Mouse (Mus musculus): Measurements from ENCODE around the gene Rlbp1. TPM values are rescaled to one million over a fixed set of nuclear protein-coding genes. Genes with fewer than 3 reads are reported as not detected.

Rlbp1 gene
- polyA plus RNA-seq, 1 experiment from 2014 or later: 2.1 TPM

- WGBS: 93% methylated on average over 7 of the region's 7 CpGs
Observed at GRCm38 (mm10) chr7:79393924-79394323, 7.1 kb upstream of the Rlbp1 start.

GRCm38 (mm10) chr7:79392860-79393513, 6.1 kb upstream of the Rlbp1 start:
- Histone ChIP-seq H3K36me3 (no peaks in the 10 kb centered on the region), H3K27me3 (no peaks in the 10 kb centered on the region), H3K4me3 (peak overlapping the region; percentile 57), H3K27ac (no peak overlapping the region), H3K4me1 (peaks cover 21% of the 10 kb centered on the region), H3K9ac (0 out of 2 replicates have a peak overlapping the region, but pooled peaks have one; percentile 35), H3K4me2 (replicated peaks) (peak overlapping the region; percentile 96), H3K9me3 (no peaks in the 10 kb centered on the region)
- WGBS: 59% methylated on average over 9 of the region's 9 CpGs
- no peak for ATAC-seq (ENCODE audit: low FRiP score, low read depth)

More at GRCm38 (mm10) chr7:79393924-79394323, 7.1 kb upstream of the Rlbp1 start:
- no peak for ATAC-seq (ENCODE audit: low FRiP score, low read depth)
- Histone ChIP-seq H3K36me3 (no peaks in the 10 kb centered on the region), H3K9me3 (no peaks in the 10 kb centered on the region), H3K4me1 (peaks cover 12% of the 10 kb centered on the region), H3K4me2 (replicated peaks) (no peak overlapping the region), H3K4me3 (no peak overlapping the region), H3K9ac (no peak overlapping the region), H3K27me3 (no peaks in the 10 kb centered on the region), H3K27ac (no peak overlapping the region)

- H3K9me3 ChIP-seq: no peaks in the 10 kb centered on the region
- H3K4me2 ChIP-seq (replicated peaks): peak within 1 kb of the TSS; percentile 96
- peak within 1 kb of the TSS; percentile 85 for H3K27ac ChIP-seq
- H3K27me3 ChIP-seq: no peaks in the 10 kb centered on the region
- H3K4me3 ChIP-seq: peak within 1 kb of the TSS; percentile 57
- peaks cover 18% of the 10 kb centered on the region for H3K4me1 ChIP-seq
- peak; percentile 92 for ATAC-seq (ENCODE audit: low FRiP score, low read depth)
- under 1% methylated on average over 44 of the region's 44 CpGs for WGBS
- peak within 1 kb of the TSS; percentile 72 for H3K9ac ChIP-seq
- no peaks in the 10 kb centered on the region for H3K36me3 ChIP-seq
Observed at GRCm38 (mm10) chr7:79391883-79392649, 5.2 kb upstream of the Rlbp1 start, which contains the start of gene Fanci. TSS of gene Fanci (plus strand) at chr7:79391929.

- no peaks in the 10 kb centered on the region for H3K27me3 ChIP-seq
- WGBS: 2% methylated on average over 3 of the region's 3 CpGs
- H3K36me3 ChIP-seq: no peaks in the 10 kb centered on the region
- peak overlapping the region; percentile 57 for H3K4me3 ChIP-seq
- H3K4me2 ChIP-seq (replicated peaks): peak overlapping the region; percentile 96
- peak overlapping the region; percentile 85 for H3K27ac ChIP-seq
- H3K9me3 ChIP-seq: no peaks in the 10 kb centered on the region
- ATAC-seq (ENCODE audit: low FRiP score, low read depth): peak; percentile 12; the same call in 1 of the 2 replicates
- peak overlapping the region; percentile 72 for H3K9ac ChIP-seq
- peaks cover 18% of the 10 kb centered on the region for H3K4me1 ChIP-seq
Observed at GRCm38 (mm10) chr7:79391471-79391870, 4.6 kb upstream of the Rlbp1 start.

GRCm38 (mm10) chr7:79390141-79390708, 3.4 kb upstream of the Rlbp1 start:
- H3K36me3 ChIP-seq: no peaks in the 10 kb centered on the region
- H3K9ac ChIP-seq: no peak overlapping the region
- 63% methylated on average over 5 of the region's 5 CpGs for WGBS
- H3K4me1 ChIP-seq: peaks cover 18% of the 10 kb centered on the region
- H3K4me3 ChIP-seq: no peak overlapping the region
- H3K9me3 ChIP-seq: no peaks in the 10 kb centered on the region
- no peak for ATAC-seq (ENCODE audit: low FRiP score, low read depth)
- H3K4me2 ChIP-seq (replicated peaks): no peak overlapping the region
- H3K27me3 ChIP-seq: no peaks in the 10 kb centered on the region
- H3K27ac ChIP-seq: no peak overlapping the region

GRCm38 (mm10) chr7:79388671-79389206, 1.9 kb upstream of the Rlbp1 start:
- peaks cover 18% of the 10 kb centered on the region for H3K4me1 ChIP-seq
- H3K27ac ChIP-seq: peak overlapping the region; percentile 52; the same call in 1 of the 2 replicates
- 72% methylated on average over 7 of the region's 7 CpGs for WGBS
- H3K27me3 ChIP-seq: no peaks in the 10 kb centered on the region
- ATAC-seq (ENCODE audit: low FRiP score, low read depth): 0 out of 2 replicates have a peak, but pooled peaks have one; percentile 29
- H3K4me3 ChIP-seq: no peak overlapping the region
- no peaks in the 10 kb centered on the region for H3K36me3 ChIP-seq
- no peak overlapping the region for H3K9ac ChIP-seq
- H3K4me2 ChIP-seq (replicated peaks): no peak overlapping the region
- H3K9me3 ChIP-seq: no peaks in the 10 kb centered on the region

GRCm38 (mm10) chr7:79387991-79388390, 1.1 kb upstream of the Rlbp1 start:
- Histone ChIP-seq H3K4me1 (peaks cover 15% of the 10 kb centered on the region), H3K27me3 (no peaks in the 10 kb centered on the region), H3K9me3 (no peaks in the 10 kb centered on the region), H3K9ac (no peak overlapping the region), H3K36me3 (no peaks in the 10 kb centered on the region), H3K27ac (peak overlapping the region; percentile 52; the same call in 1 of the 2 replicates), H3K4me2 (replicated peaks) (no peak overlapping the region; the same call in 1 of the 2 replicates), H3K4me3 (no peak overlapping the region)
- no peak for ATAC-seq (ENCODE audit: low FRiP score, low read depth)
- 41% methylated on average over 7 of the region's 7 CpGs for WGBS

GRCm38 (mm10) chr7:79387140-79387539, 292 bp upstream of the Rlbp1 start:
- H3K36me3 ChIP-seq: no peaks in the 10 kb centered on the region
- H3K9me3 ChIP-seq: no peaks in the 10 kb centered on the region
- no peaks in the 10 kb centered on the region for H3K27me3 ChIP-seq
- no peak overlapping the region for H3K4me2 ChIP-seq (replicated peaks)
- H3K4me1 ChIP-seq: peaks cover 10% of the 10 kb centered on the region
- H3K27ac ChIP-seq: peak overlapping the region; percentile 44; the same call in 1 of the 2 replicates
- no peak for ATAC-seq (ENCODE audit: low FRiP score, low read depth)
- 71% methylated on average over 8 of the region's 8 CpGs for WGBS
- no peak overlapping the region for H3K4me3 ChIP-seq
- H3K9ac ChIP-seq: peak overlapping the region; percentile 15; the same call in 1 of the 2 replicates

- Histone ChIP-seq H3K9me3 (no peaks in the 10 kb centered on the region), H3K36me3 (no peaks in the 10 kb centered on the region), H3K4me3 (no peak overlapping the region), H3K9ac (no peak overlapping the region), H3K27me3 (no peaks in the 10 kb centered on the region), H3K27ac (no peak overlapping the region), H3K4me2 (replicated peaks) (no peak overlapping the region), H3K4me1 (no peaks in the 10 kb centered on the region)
- WGBS: 85% methylated on average over 10 of the region's 10 CpGs
- no peak for ATAC-seq (ENCODE audit: low FRiP score, low read depth)
Observed at GRCm38 (mm10) chr7:79376516-79377275, 10.2 kb downstream of the Rlbp1 start.

GRCm38 (mm10) chr7:79375594-79375993, 11.3 kb downstream of the Rlbp1 start:
- 73% methylated on average over 5 of the region's 5 CpGs for WGBS
- H3K27ac ChIP-seq: no peak overlapping the region
- H3K9ac ChIP-seq: no peak overlapping the region
- peaks cover 7% of the 10 kb centered on the region; the same call in 1 of the 2 replicates for H3K4me1 ChIP-seq
- no peaks in the 10 kb centered on the region for H3K27me3 ChIP-seq
- no peaks in the 10 kb centered on the region for H3K9me3 ChIP-seq
- no peaks in the 10 kb centered on the region for H3K36me3 ChIP-seq
- H3K4me2 ChIP-seq (replicated peaks): no peak overlapping the region
- ATAC-seq (ENCODE audit: low FRiP score, low read depth): no peak
- H3K4me3 ChIP-seq: no peak overlapping the region

- H3K9ac ChIP-seq: no peak overlapping the region
- no peak for ATAC-seq (ENCODE audit: low FRiP score, low read depth)
- peaks cover 7% of the 10 kb centered on the region; the same call in 1 of the 2 replicates for H3K4me1 ChIP-seq
- no peak overlapping the region for H3K4me3 ChIP-seq
- no peaks in the 10 kb centered on the region for H3K36me3 ChIP-seq
- H3K9me3 ChIP-seq: no peaks in the 10 kb centered on the region
- H3K27me3 ChIP-seq: no peaks in the 10 kb centered on the region
- H3K27ac ChIP-seq: no peak overlapping the region
- H3K4me2 ChIP-seq (replicated peaks): no peak overlapping the region
Observed at GRCm38 (mm10) chr7:79374017-79374416, 12.8 kb downstream of the Rlbp1 start.
